Mouse (Mus musculus): ENCODE measurements around the gene Rarg. TPM values are rescaled to one million over a fixed set of nuclear protein-coding genes. Genes with fewer than 3 reads are reported as not detected.

Gene Rarg
- polyA plus RNA-seq, 1 experiment from 2014 or later = 5.6 TPM

DNA sequence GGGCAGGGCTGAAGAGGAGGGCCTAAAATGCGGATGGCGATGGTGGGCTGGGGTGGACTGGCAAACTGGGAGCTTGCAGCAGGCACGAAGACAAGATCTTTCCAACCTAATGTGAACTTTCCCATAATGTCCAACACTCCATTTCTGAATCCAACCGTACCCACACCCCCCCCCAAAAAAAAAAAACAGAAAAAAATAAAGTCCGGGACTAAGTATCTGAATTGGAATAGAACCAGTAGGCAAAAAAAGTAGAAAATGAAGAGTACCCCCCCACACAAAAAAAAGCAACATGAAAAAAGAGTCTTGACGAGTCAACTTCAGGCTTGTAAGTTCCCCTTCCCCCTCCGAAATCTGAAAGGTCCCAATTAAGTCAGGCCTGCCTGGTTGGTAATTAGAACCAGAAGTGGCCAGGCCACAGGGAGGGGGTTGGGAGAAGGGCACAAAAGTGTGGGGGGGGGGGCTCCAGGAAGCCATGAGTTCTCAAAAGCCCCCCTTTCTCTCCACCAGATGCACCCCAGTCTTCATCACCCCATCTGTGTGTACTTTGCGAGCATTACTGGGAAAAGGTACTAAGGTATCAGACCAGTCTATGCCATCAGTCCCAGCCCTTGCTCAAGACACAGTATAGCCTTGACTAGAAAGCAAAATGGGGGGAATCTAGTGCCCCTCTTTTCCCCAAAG is 9.0 kb downstream of the Rarg start:
- Histone ChIP-seq H3K4me3 (ENCODE audit: low read length) (peak overlapping the region; percentile 64), H3K4me1 (ENCODE audit: control insufficient read depth, insufficient read depth, low read depth, low read length) (peaks cover 28% of the 10 kb centered on the region), H3K27ac (ENCODE audit: low read depth, low read length) (peak overlapping the region; percentile 85), H3K27me3 (replicated peaks; ENCODE audit: control insufficient read depth, insufficient read depth, low read length) (peaks cover 18% of the 10 kb centered on the region), H3K36me3 (ENCODE audit: control insufficient read depth, insufficient read depth, low read length) (no peaks in the 10 kb centered on the region), H3K4me2 (ENCODE audit: low read length) (peak overlapping the region; percentile 100), H3K9ac (ENCODE audit: low read depth, low read length) (peak overlapping the region; percentile 82), H3K9me3 (ENCODE audit: control insufficient read depth, low read length) (no peaks in the 10 kb centered on the region)
- WGBS = 9% methylated on average over 8 of the region's 8 CpGs
- no peak for ATAC-seq

DNA sequence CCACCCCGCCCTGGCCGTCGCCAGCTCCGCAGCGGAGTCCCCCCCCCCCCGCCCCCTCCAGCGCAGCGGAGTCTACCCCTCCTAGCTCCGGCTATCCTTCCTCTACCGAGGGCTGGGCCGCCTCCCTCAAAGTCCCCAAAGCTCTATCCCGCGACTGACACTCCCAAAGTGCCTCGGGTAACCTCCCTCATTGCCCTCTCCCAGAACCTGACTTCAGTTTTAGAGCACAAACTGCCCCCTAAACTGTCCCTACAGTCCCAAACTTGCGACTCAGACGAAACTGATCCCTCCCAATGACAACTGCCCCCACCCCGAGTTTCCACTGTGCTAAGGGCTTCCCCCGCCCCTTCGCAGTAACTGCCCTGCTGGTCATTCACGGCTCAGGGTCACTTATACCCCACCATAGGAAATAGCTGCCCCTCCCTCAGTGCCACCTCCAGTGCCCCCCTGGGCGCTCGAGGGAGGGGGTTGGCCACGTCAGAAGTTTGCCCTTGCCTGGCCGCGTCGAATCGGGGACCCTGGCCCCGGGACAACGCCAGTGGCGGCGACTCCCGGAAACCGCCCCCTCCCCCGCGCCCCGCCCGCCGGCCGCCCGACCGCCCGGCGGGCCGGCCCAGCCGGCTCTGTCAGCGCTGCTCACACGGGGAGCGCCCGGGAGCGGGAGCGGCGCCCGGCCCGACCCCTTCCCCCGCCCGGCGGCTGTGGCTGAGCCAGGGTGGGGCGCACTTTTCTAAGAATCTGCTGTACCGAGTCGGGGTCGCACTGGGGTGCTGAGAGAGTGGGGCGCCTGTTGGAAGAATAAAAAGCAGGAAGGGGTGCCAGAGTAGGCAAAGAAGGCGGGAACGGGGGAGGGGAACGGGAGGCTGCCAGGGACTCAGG is 9.8 kb downstream of the Rarg start:
- ATAC-seq = peak; percentile 28
- Histone ChIP-seq H3K9me3 (ENCODE audit: control insufficient read depth, low read length) (no peaks in the 10 kb centered on the region), H3K27ac (ENCODE audit: low read depth, low read length) (peak overlapping the region; percentile 85), H3K27me3 (replicated peaks; ENCODE audit: control insufficient read depth, insufficient read depth, low read length) (peaks cover 26% of the 10 kb centered on the region), H3K36me3 (ENCODE audit: control insufficient read depth, insufficient read depth, low read length) (no peaks in the 10 kb centered on the region), H3K4me2 (ENCODE audit: low read length) (peak overlapping the region; percentile 100), H3K4me3 (ENCODE audit: low read length) (peak overlapping the region; percentile 64), H3K4me1 (ENCODE audit: control insufficient read depth, insufficient read depth, low read depth, low read length) (peaks cover 30% of the 10 kb centered on the region), H3K9ac (ENCODE audit: low read depth, low read length) (peak overlapping the region; percentile 82)
- WGBS = under 1% methylated on average over 51 of the region's 65 CpGs

DNA sequence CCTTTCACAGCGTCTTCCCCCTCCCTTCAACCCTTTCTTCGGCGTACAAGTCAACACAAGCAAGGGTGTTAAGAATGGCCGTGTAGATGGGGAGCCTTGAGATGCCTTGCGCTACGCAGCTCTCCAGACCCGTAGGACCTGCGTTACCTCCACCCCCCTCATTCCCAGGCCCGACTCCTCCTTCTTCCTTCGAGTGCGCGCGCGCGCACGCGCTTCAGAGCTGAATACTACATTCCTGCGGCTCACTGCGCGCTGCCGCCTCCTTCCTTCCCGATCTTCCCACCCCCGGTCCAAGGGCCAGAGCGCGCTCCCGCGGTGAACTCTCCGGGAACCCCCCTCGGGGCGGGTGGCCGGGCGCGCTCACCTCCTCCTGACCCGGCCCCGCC is 10.5 kb downstream of the Rarg start:
- no peaks in the 10 kb centered on the region for H3K9me3 ChIP-seq (ENCODE audit: control insufficient read depth, low read length)
- peak overlapping the region; percentile 82 for H3K9ac ChIP-seq (ENCODE audit: low read depth, low read length)
- peaks cover 28% of the 10 kb centered on the region for H3K27me3 ChIP-seq (replicated peaks; ENCODE audit: control insufficient read depth, insufficient read depth, low read length)
- peak; percentile 79 for ATAC-seq
- H3K36me3 ChIP-seq (ENCODE audit: control insufficient read depth, insufficient read depth, low read length) = no peaks in the 10 kb centered on the region
- H3K4me1 ChIP-seq (ENCODE audit: control insufficient read depth, insufficient read depth, low read depth, low read length) = peaks cover 30% of the 10 kb centered on the region
- H3K4me2 ChIP-seq (ENCODE audit: low read length) = peak overlapping the region; percentile 100
- peak overlapping the region; percentile 85 for H3K27ac ChIP-seq (ENCODE audit: low read depth, low read length)
- WGBS = under 1% methylated on average over 34 of the region's 35 CpGs
- H3K4me3 ChIP-seq (ENCODE audit: low read length) = peak overlapping the region; percentile 64

DNA sequence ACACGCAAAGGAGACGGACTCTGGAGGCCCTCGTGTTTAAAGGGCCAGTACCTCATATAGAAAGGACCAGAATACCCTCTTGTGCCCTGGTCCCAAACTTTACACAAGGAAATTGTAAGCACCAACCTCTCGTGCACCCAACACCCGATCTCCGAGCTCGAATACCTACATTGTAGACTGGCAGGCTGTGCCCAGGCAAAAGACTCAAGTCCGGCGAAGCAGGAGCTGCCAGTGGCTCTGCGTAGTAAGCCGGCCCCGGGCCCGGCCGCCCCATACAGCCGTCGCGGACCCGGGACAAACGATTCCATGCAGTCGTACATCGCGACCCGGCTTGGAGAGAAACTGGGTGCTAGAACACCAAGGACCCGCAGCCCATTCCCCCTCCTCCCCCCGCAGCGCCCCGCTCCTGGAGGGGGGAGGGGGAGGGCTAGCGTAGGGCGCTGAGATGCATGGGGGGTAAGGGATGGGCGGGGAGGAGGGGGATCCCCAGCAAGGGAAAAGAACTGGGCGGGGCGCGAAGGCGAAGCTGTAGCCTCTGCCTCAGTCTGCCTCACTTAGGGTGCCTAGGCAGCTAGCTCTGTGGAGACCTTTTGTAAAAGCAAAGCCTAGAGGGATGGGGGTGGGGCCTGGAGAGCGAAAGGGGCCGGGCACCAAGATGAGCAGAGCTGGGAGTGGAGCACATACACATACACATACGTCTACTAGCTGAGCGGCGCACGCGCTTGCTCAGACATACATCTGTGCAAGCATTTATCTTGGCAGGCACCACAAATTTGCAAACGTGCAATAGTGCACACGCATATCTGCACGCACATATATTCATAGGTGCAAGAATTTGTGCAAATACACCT is 11.2 kb downstream of the Rarg start:
- Histone ChIP-seq H3K9ac (ENCODE audit: low read depth, low read length) (peak overlapping the region; percentile 82), H3K4me1 (ENCODE audit: control insufficient read depth, insufficient read depth, low read depth, low read length) (peaks cover 30% of the 10 kb centered on the region), H3K4me2 (ENCODE audit: low read length) (peak overlapping the region; percentile 100), H3K36me3 (ENCODE audit: control insufficient read depth, insufficient read depth, low read length) (no peaks in the 10 kb centered on the region), H3K9me3 (ENCODE audit: control insufficient read depth, low read length) (no peaks in the 10 kb centered on the region), H3K4me3 (ENCODE audit: low read length) (peak overlapping the region; percentile 64), H3K27me3 (replicated peaks; ENCODE audit: control insufficient read depth, insufficient read depth, low read length) (peaks cover 26% of the 10 kb centered on the region), H3K27ac (ENCODE audit: low read depth, low read length) (peak overlapping the region; percentile 85)
- under 1% methylated on average over 41 of the region's 44 CpGs for WGBS
- ATAC-seq = peak; percentile 85

DNA sequence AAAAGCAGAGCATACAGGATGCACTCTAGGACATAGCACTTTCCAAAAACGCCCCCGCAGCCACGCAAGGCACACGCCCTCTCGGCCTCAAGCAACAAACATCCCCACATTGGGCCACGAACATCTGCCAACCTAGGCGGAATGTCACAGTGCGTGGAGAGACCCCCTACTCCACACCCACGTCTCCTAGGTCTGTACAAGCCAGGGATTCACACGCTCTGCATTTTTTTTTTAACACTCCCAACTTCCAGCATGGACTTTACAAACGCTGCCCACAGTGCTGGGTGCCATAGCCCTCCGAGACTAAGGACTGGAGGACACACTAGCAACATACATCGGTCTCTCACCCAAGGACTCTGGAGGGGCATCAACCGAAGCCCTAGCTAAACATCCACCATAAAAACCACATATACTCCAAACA is 11.8 kb downstream of the Rarg start:
- peak overlapping the region; percentile 100 for H3K4me2 ChIP-seq (ENCODE audit: low read length)
- no peaks in the 10 kb centered on the region for H3K36me3 ChIP-seq (ENCODE audit: control insufficient read depth, insufficient read depth, low read length)
- peak overlapping the region; percentile 82 for H3K9ac ChIP-seq (ENCODE audit: low read depth, low read length)
- H3K4me1 ChIP-seq (ENCODE audit: control insufficient read depth, insufficient read depth, low read depth, low read length) = peaks cover 30% of the 10 kb centered on the region
- H3K9me3 ChIP-seq (ENCODE audit: control insufficient read depth, low read length) = no peaks in the 10 kb centered on the region
- ATAC-seq = no peak
- H3K4me3 ChIP-seq (ENCODE audit: low read length) = peak overlapping the region; percentile 64
- H3K27ac ChIP-seq (ENCODE audit: low read depth, low read length) = peak overlapping the region; percentile 85
- 4% methylated on average over 14 of the region's 14 CpGs for WGBS
- peaks cover 24% of the 10 kb centered on the region for H3K27me3 ChIP-seq (replicated peaks; ENCODE audit: control insufficient read depth, insufficient read depth, low read length)

DNA sequence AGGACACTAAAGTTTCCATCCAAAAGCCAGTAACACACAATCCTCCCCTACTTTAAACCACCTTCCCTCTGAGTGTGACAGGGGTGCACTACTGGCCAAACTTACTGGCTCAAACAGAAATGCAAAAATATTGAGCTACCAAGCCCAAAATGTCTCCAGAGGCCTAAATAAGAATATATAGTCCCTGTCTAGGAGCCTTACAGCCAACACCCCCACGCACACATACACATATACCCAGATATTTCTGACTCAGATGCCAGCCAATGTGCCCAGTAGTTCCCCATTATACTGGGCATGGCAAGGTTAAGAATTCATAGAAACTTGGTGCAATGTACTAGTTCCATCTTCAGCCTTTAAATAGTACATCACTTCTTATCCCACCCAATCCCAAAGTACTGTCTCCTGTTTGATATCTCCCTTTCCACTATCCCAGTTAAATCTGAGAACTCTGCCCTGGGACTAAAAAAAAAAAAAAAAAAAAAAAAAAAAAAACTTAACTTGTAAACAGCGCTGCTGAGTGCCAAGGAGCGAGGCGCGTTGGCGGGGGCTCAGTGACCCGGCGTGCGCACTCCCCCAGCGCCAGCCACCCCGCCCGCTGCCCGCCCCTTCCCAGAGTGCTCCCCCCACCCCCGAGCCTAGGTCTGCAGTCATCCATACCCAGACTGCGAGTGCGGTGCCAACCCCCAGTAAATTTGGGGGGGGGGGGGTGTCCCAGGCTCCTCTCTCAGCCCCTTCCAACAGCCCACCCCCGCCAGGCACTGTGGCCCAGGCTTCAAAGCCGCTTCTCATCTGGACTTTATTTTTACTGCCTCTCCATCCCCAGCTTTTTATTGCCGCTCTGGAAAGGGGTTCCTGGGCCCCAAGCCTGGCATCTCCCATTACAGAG is 12.8 kb downstream of the Rarg start:
- H3K27ac ChIP-seq (ENCODE audit: low read depth, low read length) = no peak overlapping the region; the same call in 1 of the 2 replicates
- H3K27me3 ChIP-seq (replicated peaks; ENCODE audit: control insufficient read depth, insufficient read depth, low read length) = peaks cover 24% of the 10 kb centered on the region
- H3K9me3 ChIP-seq (ENCODE audit: control insufficient read depth, low read length) = no peaks in the 10 kb centered on the region
- H3K4me3 ChIP-seq (ENCODE audit: low read length) = peak overlapping the region; percentile 64
- peak overlapping the region; percentile 52 for H3K9ac ChIP-seq (ENCODE audit: low read depth, low read length)
- WGBS = 7% methylated on average over 19 of the region's 19 CpGs
- H3K4me2 ChIP-seq (ENCODE audit: low read length) = peak overlapping the region; percentile 100
- ATAC-seq = no peak
- H3K4me1 ChIP-seq (ENCODE audit: control insufficient read depth, insufficient read depth, low read depth, low read length) = peaks cover 30% of the 10 kb centered on the region
- no peaks in the 10 kb centered on the region for H3K36me3 ChIP-seq (ENCODE audit: control insufficient read depth, insufficient read depth, low read length)

DNA sequence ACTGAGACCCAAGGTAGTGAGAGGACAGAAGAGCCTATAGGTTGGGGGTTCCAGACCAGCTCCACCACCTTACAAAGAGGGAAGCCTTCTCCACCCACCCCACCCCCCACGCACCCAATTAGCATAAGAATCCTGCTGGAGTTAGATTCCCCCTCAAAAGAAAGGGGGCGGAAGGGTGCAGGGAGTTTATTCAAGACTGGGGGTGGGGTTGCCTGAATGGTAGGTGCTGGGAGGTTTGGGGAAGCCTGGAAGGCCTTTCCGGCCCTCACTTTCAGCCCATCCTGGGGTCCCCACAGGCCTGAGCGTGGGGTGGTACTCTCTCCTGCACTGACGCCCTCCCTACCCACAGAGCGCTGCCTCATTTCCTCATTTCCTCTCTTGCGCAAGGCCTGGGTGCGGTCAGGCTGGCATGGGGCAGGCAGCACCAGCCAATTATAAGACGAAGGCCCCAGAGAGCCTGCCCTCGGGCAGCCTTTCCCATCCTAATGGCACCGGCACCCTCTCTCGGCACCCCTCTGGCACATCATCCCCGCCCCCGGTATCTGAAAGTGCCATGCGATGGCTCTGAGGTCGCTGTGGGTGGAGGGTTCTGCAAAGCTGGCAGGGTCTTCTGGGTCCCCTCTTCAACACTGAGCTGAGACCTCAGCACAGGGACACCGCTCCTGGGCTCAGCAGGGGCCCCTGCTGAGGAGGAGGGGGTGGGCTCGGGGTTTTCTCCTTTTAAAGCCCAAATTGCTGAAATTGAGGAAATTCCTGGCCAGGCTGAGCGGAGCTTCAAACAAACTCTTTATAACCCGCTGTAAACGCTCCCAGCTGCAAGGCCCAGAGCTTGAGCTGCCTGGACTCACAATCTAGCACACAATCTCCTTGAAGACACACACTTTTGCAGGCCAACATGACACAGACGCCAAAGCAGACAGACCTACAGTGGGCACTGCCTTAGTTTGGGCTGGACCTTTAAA is 13.8 kb downstream of the Rarg start:
- Histone ChIP-seq H3K27me3 (replicated peaks; ENCODE audit: control insufficient read depth, insufficient read depth, low read length) (peaks cover 20% of the 10 kb centered on the region), H3K4me2 (ENCODE audit: low read length) (peak overlapping the region; percentile 37), H3K4me3 (ENCODE audit: low read length) (peak overlapping the region; percentile 14; the same call in 1 of the 2 replicates), H3K27ac (ENCODE audit: low read depth, low read length) (no peak overlapping the region), H3K4me1 (ENCODE audit: control insufficient read depth, insufficient read depth, low read depth, low read length) (peaks cover 30% of the 10 kb centered on the region), H3K9me3 (ENCODE audit: control insufficient read depth, low read length) (no peaks in the 10 kb centered on the region), H3K36me3 (ENCODE audit: control insufficient read depth, insufficient read depth, low read length) (0 out of 2 replicates have a peak, but pooled peaks cover 3% of the 10 kb centered on the region), H3K9ac (ENCODE audit: low read depth, low read length) (peak overlapping the region; percentile 45)
- no peak for ATAC-seq
- WGBS = 11% methylated on average over 21 of the region's 22 CpGs

Data from hindbrain, embryonic 16.5 days (tissue).